Mouse (Mus musculus) stomach, adult 2 months (tissue): ENCODE results near the gene Camsap3. TPM values are rescaled to one million over a fixed set of nuclear protein-coding genes. Genes with fewer than 3 reads are reported as not detected.

Experiments
- polyA plus RNA-seq: library from polyadenylated mRNA; depleted of rRNA; stranded (reverse); fragments of >200 nt; gene quantifications from 2 replicates; pipeline ENCODE4 v1.2.3, GENCODE M21; 2012; rRNA removed

The Camsap3 gene
- 68.5 and 86.0 TPM in 2 replicates for polyA plus RNA-seq

DNA sequence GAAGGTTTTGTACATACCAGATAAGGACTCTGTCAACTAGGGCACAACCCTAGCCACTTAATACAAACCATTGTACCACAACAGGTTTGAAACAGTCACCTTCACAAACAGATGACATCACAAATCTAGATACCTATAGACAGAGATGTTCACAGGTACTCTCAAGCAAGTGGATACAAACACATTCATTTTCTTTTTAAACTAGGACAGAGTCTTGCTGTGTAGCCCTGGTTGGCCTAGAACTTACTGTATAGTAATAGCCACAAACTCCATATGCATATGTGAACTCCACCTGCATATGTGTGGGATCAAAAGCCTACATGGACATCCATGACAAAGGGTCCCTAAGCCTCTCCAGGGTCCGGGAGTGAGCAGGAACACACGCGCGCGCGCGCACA lies at the start of gene Camsap3:
Gene Camsap3 (plus strand): TSS at position 301 of the 398 bp plus-strand sequence.

DNA sequence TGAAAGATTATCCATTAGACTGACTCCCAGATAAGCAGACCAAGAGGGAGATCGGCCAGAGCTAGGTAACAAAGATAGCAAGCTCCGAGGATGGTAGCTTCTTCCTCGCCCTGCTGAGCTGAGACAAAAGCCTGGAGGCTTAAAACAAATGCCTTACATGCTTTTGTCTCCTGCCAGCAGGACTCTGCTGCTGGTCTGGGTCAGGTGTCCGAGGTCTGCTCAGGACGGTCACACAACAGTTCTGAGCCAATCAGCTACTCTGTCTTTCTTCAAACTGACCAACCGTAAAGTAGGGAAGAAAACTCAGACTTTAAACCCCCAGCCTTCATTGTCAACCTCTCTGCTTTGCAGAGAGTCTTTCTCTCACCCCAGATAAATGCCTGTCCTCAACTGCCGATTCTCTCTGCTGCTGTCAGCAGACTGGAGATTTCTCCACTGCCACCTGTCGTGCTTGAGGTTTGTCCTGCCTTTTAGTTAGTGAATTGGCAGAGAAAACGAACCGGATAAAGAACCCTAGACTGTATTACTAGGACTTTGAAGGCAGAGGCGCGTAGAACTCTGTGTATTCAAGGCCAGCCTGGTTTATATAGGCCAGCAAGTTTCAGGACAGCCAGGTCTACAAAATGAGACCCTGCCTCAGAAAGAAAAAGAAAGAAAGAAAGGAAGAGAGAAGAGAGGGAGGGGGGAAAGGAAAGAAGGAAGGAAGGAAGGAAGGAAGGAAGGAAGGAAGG lies 19.3 kb upstream of the Camsap3 start, which contains the start of gene C330021F23Rik:
Gene C330021F23Rik (plus strand): TSS at position 350 of the 731 bp plus-strand sequence.

DNA sequence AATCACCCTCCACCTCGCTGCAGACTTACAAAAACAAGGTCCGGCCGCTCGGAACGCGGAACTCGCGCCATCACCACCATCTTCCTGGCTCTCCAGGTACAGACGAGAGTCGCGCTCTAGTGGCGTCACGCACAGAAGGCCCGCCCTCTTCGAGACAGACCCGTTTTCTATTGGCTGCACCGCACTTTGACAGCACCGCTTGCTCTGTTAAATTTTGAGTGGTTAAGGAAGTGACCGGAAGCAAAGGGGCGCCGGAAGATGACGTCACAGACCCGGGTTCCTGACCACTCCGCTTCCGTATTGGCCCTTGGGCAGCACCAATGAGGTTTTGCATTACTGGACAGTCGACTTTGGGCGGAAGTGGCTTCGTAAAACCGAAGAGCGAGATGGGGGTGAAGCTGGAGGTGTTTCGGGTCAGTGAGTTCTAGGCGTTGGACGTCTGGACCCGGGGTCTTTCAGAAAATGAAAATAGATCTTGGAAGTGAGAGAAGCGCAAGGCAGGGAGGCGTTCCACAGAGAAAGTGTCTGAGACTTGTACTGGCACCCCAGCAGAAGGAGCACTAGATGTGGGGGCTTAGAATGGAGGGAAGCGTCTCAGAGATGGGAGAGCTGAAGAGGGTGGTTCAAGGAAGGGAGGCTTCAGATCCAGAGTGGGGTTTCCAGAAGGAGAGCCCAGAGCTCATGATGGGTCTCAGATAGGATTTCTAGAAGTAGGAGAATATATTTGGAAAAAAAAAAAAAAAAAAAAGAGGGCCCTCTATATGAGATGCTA lies 34.3 kb downstream of the Camsap3 start, which contains the start of the genes Xab2 and Pet100:
Gene Xab2 (minus strand): TSS at position 118 of the 772 bp plus-strand sequence.
Gene Pet100 (plus strand): TSS at position 350 of the 772 bp plus-strand sequence.

DNA sequence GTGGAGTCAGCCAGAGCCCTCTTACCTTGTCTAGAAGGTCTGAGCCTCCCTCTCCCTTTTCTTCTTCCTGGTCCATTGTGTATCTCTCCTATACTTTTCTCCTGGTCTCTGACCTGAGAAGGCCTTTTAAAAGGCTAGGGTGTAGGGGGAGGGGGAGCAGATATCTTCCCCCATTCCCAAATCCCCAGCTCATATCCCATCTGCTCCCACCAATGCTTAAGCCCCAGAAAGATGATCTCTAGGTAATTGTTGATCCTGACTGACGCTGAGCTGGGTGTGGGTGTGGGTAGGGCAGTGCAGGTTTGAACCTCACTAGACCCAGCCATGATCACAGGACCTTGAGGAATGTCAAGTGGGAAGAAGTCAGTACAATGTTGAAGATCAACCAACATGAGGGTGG lies 38.4 kb downstream of the Camsap3 start, which contains the start of gene Pcp2:
Gene Pcp2 (minus strand): TSS at position 101 of the 400 bp plus-strand sequence.

DNA sequence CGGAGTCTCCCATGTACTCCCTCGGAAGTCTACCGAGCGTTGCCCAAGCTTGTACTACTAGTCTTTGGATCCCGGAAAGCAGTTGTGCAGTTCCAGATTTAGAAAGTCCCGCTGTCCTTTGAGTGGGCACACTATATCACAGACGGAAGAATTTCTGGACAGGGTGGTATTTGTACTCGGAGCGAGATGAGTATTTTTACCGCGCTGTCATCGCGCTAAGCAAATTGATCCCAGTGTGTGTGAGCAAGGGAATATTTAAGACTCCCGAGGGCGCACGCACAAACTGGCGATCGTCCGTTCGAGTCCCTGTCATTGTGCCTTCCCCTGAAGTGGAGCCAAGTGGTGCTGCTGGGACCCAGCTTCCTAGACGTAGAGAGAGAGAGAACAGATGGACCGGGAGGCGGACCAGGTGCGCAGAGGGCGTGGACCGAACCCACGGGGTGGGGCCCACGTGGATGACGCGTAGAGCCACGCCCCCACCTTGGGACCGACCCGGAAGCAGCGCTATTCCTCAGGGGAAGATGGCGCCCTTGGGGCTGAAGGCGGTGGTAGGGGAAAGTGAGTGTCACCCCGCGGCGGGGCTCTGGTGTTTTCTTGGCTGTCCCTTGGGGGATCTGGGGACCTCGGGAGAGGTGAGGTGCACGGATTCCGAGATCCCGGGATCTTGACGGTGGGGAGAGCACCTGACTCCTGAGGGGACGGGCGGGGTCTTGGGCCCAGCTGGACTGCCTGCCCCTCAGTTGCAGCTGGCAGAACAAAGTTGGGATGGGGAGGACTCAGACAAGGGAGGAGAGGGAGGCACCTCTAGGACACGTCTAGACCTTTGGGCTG lies 43.8 kb downstream of the Camsap3 start, which contains the start of gene Stxbp2:
Gene Stxbp2 (plus strand): TSS at position 309 of the 831 bp plus-strand sequence.

DNA sequence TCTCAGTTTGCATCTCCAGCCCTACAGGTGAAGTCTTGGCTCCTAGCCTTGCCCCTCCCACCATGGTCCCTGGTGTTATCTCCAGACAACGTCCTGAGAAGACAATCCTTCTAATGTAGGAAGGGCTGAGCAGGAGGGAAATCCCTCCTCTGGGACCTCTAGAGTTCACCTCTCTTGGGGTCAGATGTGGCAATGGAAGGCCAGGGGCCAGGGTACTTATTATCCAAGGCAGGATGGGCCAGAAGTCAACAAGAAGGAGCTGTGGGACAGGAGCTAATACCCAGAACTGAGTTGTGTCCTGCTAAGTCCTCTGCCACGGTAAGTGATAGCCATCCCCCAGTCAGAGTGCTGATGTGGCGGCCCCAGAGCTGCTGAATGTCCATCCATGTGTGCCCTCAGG lies 68.4 kb downstream of the Camsap3 start, which contains the start of gene Retn:
Gene Retn (plus strand): TSS at position 245 of the 400 bp plus-strand sequence.

Other genes starting within 250 kb of the Camsap3 start
- 0.08 and 0.29 TPM in 2 replicates for gene A430078G23Rik, start 233.9 kb upstream of the Camsap3 start, polyA plus RNA-seq
- 18.9 and 21.2 TPM in 2 replicates for gene Arhgef18, start 194.3 kb upstream of the Camsap3 start, polyA plus RNA-seq
- gene Pex11g, start 119.6 kb upstream of the Camsap3 start, polyA plus RNA-seq = 7.2 and 10.4 TPM in 2 replicates
- gene Tex45, start 116.4 kb upstream of the Camsap3 start, polyA plus RNA-seq = 0.04 and 0.67 TPM in 2 replicates
- 25.1 and 33.9 TPM in 2 replicates for gene Zfp358, start 94.2 kb upstream of the Camsap3 start, polyA plus RNA-seq
- gene Mcoln1, start 86.8 kb upstream of the Camsap3 start, polyA plus RNA-seq = 245 and 262 TPM in 2 replicates
- 24.4 and 27.9 TPM in 2 replicates for gene Pnpla6, start 71.9 kb upstream of the Camsap3 start, polyA plus RNA-seq
- 0.10 TPM in 1 of 2 replicates, not detected in the other for gene C330021F23Rik, start 19.3 kb upstream of the Camsap3 start, polyA plus RNA-seq
- gene Xab2, start 34.0 kb downstream of the Camsap3 start, polyA plus RNA-seq = 19.5 and 20.3 TPM in 2 replicates
- gene Pet100, start 34.3 kb downstream of the Camsap3 start, polyA plus RNA-seq = 2.4 and 3.1 TPM in 2 replicates
- gene Pcp2, start 38.3 kb downstream of the Camsap3 start, polyA plus RNA-seq = not detected in 2 replicates
- 140 and 167 TPM in 2 replicates for gene Stxbp2, start 43.7 kb downstream of the Camsap3 start, polyA plus RNA-seq
- 0.47 and 2.3 TPM in 2 replicates for gene Retn, start 68.5 kb downstream of the Camsap3 start, polyA plus RNA-seq
- not detected in 2 replicates for gene Mcemp1, start 78.5 kb downstream of the Camsap3 start, polyA plus RNA-seq
- gene Fcor, start 85.1 kb downstream of the Camsap3 start, polyA plus RNA-seq = 0.49 and 1.4 TPM in 2 replicates
- 14.4 and 24.6 TPM in 2 replicates for gene Trappc5, start 89.0 kb downstream of the Camsap3 start, polyA plus RNA-seq
- 0.03 and 0.15 TPM in 2 replicates for gene Fcer2a, start 106.9 kb downstream of the Camsap3 start, polyA plus RNA-seq
- gene Clec4g, start 133.4 kb downstream of the Camsap3 start, polyA plus RNA-seq = 0.08 TPM in 1 of 2 replicates, not detected in the other
- 0.23 TPM in 1 of 2 replicates, not detected in the other for gene Cd209a, start 161.7 kb downstream of the Camsap3 start, polyA plus RNA-seq